Mouse (Mus musculus): ENCODE measurements around the gene Sptlc2. TPM values are rescaled to one million over a fixed set of nuclear protein-coding genes. Genes with fewer than 3 reads are reported as not detected.

Sptlc2 gene
- polyA plus RNA-seq, 1 experiment, result 28.7 TPM

DNA sequence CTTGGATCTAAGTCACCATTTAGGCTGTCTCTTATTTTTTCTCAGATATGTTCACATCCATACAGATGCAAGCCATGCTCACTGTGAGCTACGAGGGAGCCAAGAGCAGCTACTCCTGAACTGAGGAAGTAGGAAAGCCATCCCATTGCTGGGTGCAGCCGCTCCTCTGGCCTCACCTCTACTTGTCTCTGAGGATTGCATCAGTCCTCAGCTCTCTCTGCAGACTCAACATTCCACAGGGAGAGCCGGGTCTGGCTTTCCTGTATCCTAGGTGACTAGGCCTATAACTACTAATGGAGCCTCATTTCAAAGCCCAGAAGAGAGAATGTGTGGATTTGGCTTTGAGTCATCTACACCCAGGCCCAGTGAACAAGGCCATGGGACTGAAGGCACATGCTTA is 17.6 kb upstream of the Sptlc2 start:
- TF ChIP-seq GATA1 (IDR thresholded peaks at IDR 0.05; ENCODE audit: low read length), result no peak

DNA sequence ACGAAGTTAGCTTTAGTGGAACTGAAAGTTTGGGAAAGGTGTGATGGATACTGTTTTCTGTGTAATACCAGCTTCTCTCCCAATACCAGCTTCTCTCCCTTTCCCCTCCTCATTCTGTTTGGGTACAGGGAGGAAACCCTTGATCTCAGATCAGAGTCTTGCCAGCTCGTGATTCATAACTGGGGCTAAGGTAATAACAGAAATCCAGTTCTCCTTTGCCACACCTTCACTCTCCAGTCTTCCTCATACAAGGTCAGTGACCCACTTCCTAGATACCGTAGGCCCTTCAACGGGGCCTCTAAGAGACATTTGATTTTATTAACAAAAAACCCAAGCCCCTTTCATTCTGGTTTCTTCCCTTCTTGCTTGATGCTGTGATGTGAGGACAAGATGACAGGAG is 17.0 kb upstream of the Sptlc2 start:
- TF ChIP-seq GATA1 (IDR thresholded peaks at IDR 0.05; ENCODE audit: low read length), result no peak

- no peak for TF ChIP-seq GATA1 (IDR thresholded peaks at IDR 0.05; ENCODE audit: low read length)
Measured at GRCm38 (mm10) chr12:87401883-87402282, 13.7 kb upstream of the Sptlc2 start.

- no peak for TF ChIP-seq GATA1 (IDR thresholded peaks at IDR 0.05; ENCODE audit: low read length)
Measured at GRCm38 (mm10) chr12:87399119-87399819, 11.1 kb upstream of the Sptlc2 start.

GRCm38 (mm10) chr12:87397811-87398417 is 9.8 kb upstream of the Sptlc2 start:
- TF ChIP-seq GATA1 (IDR thresholded peaks at IDR 0.05; ENCODE audit: low read length), result no peak

DNA sequence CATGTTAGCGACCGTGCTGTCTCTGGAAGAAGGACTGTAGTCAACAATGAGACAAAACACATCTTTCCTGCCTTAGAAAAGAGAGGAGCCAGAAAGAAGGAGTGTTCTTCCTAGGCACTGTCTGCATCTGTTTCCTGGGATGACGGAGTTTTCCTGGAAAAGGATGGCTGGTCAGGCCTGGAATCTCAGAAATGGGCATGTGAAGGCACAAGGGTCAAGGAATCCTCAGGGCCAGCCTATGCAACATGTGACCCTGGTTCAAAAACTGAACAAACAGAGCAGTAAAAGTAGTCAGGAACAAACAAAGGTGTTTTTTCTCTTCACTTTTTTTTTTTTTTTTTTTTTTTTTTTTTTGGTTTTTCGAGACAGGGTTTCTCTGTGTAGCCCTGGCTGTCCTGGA is 9.0 kb upstream of the Sptlc2 start:
- no peak for TF ChIP-seq GATA1 (IDR thresholded peaks at IDR 0.05; ENCODE audit: low read length)

DNA sequence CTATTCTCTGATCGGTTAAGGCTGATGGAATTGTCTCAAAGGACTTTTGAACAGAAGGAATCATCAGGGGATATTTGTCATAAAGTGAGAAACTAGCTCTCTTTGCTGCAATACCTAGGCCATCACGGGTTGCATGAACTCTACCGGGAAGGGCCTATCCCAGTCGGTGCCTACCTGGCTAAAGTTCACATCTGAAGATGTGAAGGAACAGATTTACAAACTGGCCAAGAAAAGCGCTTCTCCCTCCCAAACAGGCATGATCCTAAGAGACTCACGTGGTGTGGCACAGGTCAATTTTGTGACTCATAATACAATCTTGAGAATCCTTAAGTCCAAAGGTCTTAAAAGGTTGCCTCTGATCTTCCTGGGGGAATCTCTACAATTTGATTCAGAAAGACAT is 6.2 kb upstream of the Sptlc2 start:
- TF ChIP-seq GATA1 (IDR thresholded peaks at IDR 0.05; ENCODE audit: low read length), result no peak

DNA sequence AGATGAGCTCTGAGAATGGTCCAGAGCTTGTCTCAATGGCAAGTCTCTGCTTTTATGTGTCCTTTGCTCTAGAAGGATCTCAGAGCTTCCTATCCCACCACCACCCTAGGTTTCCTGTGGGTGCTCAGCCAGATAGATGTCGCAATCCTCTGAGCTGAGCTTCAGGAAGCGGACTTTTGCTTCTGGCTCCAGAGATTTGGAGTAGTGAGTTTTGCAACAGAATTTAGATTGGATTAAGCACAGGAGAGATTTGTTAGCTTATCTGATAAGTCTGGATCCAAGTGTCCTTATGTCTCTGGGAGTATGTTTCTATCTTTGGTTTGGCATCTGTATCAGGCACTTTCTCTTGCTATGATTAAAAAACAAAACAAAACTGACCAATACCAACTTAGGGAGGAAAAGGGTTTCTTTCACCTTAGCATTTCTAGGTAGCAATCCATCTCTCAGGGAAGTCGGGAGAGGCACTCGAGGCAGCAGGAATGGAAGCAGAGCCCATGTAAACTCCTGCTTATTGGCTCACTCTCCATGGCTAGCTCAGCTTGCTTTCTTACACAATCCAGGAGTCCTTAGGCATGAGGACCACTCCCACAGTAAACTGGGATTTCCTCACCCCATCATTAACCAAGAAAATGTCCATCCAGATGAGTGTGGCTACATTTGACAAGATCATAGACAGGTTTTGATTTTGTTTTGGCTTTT is 5.4 kb upstream of the Sptlc2 start:
- no peak for TF ChIP-seq GATA1 (IDR thresholded peaks at IDR 0.05; ENCODE audit: low read length)

- no peak for TF ChIP-seq GATA1 (IDR thresholded peaks at IDR 0.05; ENCODE audit: low read length)
Measured at GRCm38 (mm10) chr12:87391355-87391754, 3.2 kb upstream of the Sptlc2 start.

DNA sequence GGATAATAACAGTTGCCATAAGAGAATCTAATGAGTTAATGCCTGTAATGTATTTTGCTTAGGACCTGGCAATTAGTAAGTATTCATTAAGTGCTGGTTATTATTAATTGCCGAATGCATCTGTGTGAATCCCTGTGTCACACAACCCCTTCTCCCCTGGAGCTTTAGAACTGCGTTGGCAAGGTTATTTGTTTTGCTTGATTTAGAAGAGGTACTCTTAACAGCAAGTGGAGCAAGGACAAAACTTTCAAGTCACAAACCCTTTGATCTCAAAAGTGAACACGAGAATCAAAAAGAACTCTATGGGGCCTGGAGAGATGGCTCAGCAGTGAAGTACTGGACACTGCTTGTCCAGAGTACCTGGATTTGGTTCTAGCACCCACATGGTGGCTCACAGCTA is 1.1 kb upstream of the Sptlc2 start:
- no peak for TF ChIP-seq GATA1 (IDR thresholded peaks at IDR 0.05; ENCODE audit: low read length)

- TF ChIP-seq GATA1 (IDR thresholded peaks at IDR 0.05; ENCODE audit: low read length), result no peak
Measured at GRCm38 (mm10) chr12:87387171-87388121, 709 bp downstream of the Sptlc2 start.

DNA sequence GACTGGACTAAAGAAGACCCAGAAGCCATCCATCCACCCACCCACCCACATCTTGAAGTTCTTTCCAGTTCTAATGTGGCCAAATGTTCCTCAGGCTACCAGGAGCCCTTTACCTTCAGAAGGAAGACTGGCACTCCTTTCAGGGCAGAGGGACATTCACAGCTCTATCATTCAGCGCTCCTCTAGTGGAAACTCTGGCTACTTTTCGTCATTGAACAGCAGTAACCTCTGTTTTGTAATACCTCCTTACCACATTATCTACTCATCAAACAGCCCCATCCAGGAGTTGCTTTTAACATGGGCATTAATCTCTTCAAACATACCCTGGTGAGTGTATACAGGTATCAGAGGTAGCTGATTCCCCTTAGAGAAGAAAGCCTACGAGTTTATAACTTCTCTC is 3.1 kb downstream of the Sptlc2 start:
- no peak for TF ChIP-seq GATA1 (IDR thresholded peaks at IDR 0.05; ENCODE audit: low read length)

- TF ChIP-seq GATA1 (IDR thresholded peaks at IDR 0.05; ENCODE audit: low read length), result peak; percentile 60
Measured at GRCm38 (mm10) chr12:87381380-87381682, 6.8 kb downstream of the Sptlc2 start.

- no peak for TF ChIP-seq GATA1 (IDR thresholded peaks at IDR 0.05; ENCODE audit: low read length)
Measured at GRCm38 (mm10) chr12:87380586-87381379, 7.4 kb downstream of the Sptlc2 start.

GRCm38 (mm10) chr12:87379496-87379895 is 8.7 kb downstream of the Sptlc2 start:
- TF ChIP-seq GATA1 (IDR thresholded peaks at IDR 0.05; ENCODE audit: low read length), result no peak

All from G1E-ER4 (cell line).